Mouse (Mus musculus): ENCODE measurements around the gene Slc22a15. TPM values are rescaled to one million over a fixed set of nuclear protein-coding genes. Genes with fewer than 3 reads are reported as not detected.

Slc22a15 gene
- polyA plus RNA-seq, 1 experiment: 11.6 TPM

GRCm38 (mm10) chr3:101902344-101902743, 21.9 kb downstream of the Slc22a15 start:
- 57% methylated on average over 7 of the region's 7 CpGs for WGBS
- Histone ChIP-seq H3K4me1 (ENCODE audit: control insufficient read depth, insufficient read depth, low read length) (peaks cover 12% of the 10 kb centered on the region), H3K4me3 (replicated peaks; ENCODE audit: extremely low read depth, low read depth, low read length) (no peak overlapping the region)
- TF ChIP-seq CTCF (IDR thresholded peaks at IDR 0.05; ENCODE audit: insufficient read depth, low read length) (no peak), POLR2A (IDR thresholded peaks at IDR 0.05; ENCODE audit: borderline replicate concordance, extremely low read depth, low read depth, low read length) (no peak)
- no peak for DNase-seq

GRCm38 (mm10) chr3:101897377-101897974, 26.8 kb downstream of the Slc22a15 start:
- no peak for DNase-seq
- Histone ChIP-seq H3K4me3 (replicated peaks; ENCODE audit: extremely low read depth, low read depth, low read length) (no peak overlapping the region), H3K4me1 (ENCODE audit: control insufficient read depth, insufficient read depth, low read length) (peaks cover 4% of the 10 kb centered on the region; the same call in 1 of the 2 replicates)
- TF ChIP-seq CTCF (IDR thresholded peaks at IDR 0.05; ENCODE audit: insufficient read depth, low read length) (no peak), POLR2A (IDR thresholded peaks at IDR 0.05; ENCODE audit: borderline replicate concordance, extremely low read depth, low read depth, low read length) (no peak)
- WGBS: 83% methylated on average over 15 of the region's 15 CpGs

DNA sequence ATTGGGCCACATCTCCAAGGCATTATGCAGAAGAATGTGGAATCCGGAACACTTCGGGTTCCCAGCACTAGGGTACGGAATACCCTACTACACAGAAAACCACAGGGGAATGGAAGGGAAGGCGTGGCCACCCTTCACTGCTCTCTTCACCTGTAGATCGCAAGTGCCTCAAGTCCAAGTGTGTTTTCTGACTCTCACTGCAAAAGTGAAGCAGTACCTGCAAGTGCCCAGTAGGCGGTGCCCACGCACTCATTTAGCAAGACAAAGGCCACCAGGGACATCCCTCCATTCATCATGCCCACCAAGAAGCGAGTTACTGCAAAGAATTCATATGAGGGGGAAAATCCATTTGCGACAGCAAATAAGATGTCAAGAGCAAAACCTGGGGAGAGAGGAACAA, 27.4 kb downstream of the Slc22a15 start:
- TF ChIP-seq CTCF (IDR thresholded peaks at IDR 0.05; ENCODE audit: insufficient read depth, low read length) (peak; percentile 99), POLR2A (IDR thresholded peaks at IDR 0.05; ENCODE audit: borderline replicate concordance, extremely low read depth, low read depth, low read length) (no peak)
- H3K4me3 ChIP-seq (replicated peaks; ENCODE audit: extremely low read depth, low read depth, low read length): no peak overlapping the region
- H3K4me1 ChIP-seq (ENCODE audit: control insufficient read depth, insufficient read depth, low read length): peaks cover 4% of the 10 kb centered on the region; the same call in 1 of the 2 replicates
- DNase-seq: peak; percentile 66
- WGBS: 35% methylated on average over 9 of the region's 9 CpGs

- 79% methylated on average over 7 of the region's 7 CpGs for WGBS
- Histone ChIP-seq H3K4me3 (replicated peaks; ENCODE audit: extremely low read depth, low read depth, low read length) (no peak overlapping the region), H3K4me1 (ENCODE audit: control insufficient read depth, insufficient read depth, low read length) (no peaks in the 10 kb centered on the region)
- no peak for DNase-seq
- TF ChIP-seq CTCF (IDR thresholded peaks at IDR 0.05; ENCODE audit: insufficient read depth, low read length) (no peak), POLR2A (IDR thresholded peaks at IDR 0.05; ENCODE audit: borderline replicate concordance, extremely low read depth, low read depth, low read length) (no peak)
Measured at GRCm38 (mm10) chr3:101895376-101895910, 28.8 kb downstream of the Slc22a15 start.

GRCm38 (mm10) chr3:101885591-101885990, 38.7 kb downstream of the Slc22a15 start:
- 55% methylated on average over 3 of the region's 3 CpGs for WGBS
- no peaks in the 10 kb centered on the region; the same call in none of the 2 replicates for H3K4me1 ChIP-seq (ENCODE audit: control insufficient read depth, insufficient read depth, low read length)
- DNase-seq: peak; percentile 25
- TF ChIP-seq POLR2A (IDR thresholded peaks at IDR 0.05; ENCODE audit: borderline replicate concordance, extremely low read depth, low read depth, low read length) (no peak), CTCF (IDR thresholded peaks at IDR 0.05; ENCODE audit: insufficient read depth, low read length) (0 out of 2 replicates have a peak, but pooled peaks have one; percentile 2)
- H3K4me3 ChIP-seq (replicated peaks; ENCODE audit: extremely low read depth, low read depth, low read length): no peak overlapping the region

- DNase-seq: no peak
- no peak overlapping the region for H3K4me3 ChIP-seq (replicated peaks; ENCODE audit: extremely low read depth, low read depth, low read length)
- H3K4me1 ChIP-seq (ENCODE audit: control insufficient read depth, insufficient read depth, low read length): no peaks in the 10 kb centered on the region; the same call in none of the 2 replicates
- 57% methylated on average over 4 of the region's 4 CpGs for WGBS
- TF ChIP-seq POLR2A (IDR thresholded peaks at IDR 0.05; ENCODE audit: borderline replicate concordance, extremely low read depth, low read depth, low read length): no peak
- TF ChIP-seq CTCF (IDR thresholded peaks at IDR 0.05; ENCODE audit: insufficient read depth, low read length): no peak
Measured at GRCm38 (mm10) chr3:101885041-101885440, 39.2 kb downstream of the Slc22a15 start.

DNA sequence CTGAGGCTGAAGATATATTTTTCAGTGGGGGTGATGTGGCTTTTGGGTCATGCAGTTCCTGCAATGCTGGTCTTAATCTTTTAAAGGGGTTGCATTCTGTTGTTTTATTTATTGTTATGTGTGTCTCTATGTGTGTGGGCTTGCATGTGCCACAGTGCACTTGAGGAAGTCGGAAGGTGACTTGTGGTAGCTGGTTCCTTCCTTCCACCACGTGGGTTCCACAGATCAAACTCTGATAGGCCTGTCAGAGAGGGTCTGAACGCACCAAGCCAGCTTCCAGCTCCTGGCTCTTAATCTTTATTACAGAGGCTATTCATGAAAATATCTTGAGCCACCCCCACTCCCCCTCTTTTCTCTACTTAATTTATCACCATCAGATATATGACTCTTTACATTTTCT, 40.4 kb downstream of the Slc22a15 start:
- H3K4me3 ChIP-seq (replicated peaks; ENCODE audit: extremely low read depth, low read depth, low read length): no peak overlapping the region
- TF ChIP-seq POLR2A (IDR thresholded peaks at IDR 0.05; ENCODE audit: borderline replicate concordance, extremely low read depth, low read depth, low read length): no peak
- no peak for TF ChIP-seq CTCF (IDR thresholded peaks at IDR 0.05; ENCODE audit: insufficient read depth, low read length)
- no peak for DNase-seq
- 57% methylated on average over 3 of the region's 3 CpGs for WGBS
- no peaks in the 10 kb centered on the region; the same call in none of the 2 replicates for H3K4me1 ChIP-seq (ENCODE audit: control insufficient read depth, insufficient read depth, low read length)

GRCm38 (mm10) chr3:101881721-101882120, 42.5 kb downstream of the Slc22a15 start:
- no peak for TF ChIP-seq CTCF (IDR thresholded peaks at IDR 0.05; ENCODE audit: insufficient read depth, low read length)
- no peak for TF ChIP-seq POLR2A (IDR thresholded peaks at IDR 0.05; ENCODE audit: borderline replicate concordance, extremely low read depth, low read depth, low read length)
- no peak overlapping the region for H3K4me3 ChIP-seq (replicated peaks; ENCODE audit: extremely low read depth, low read depth, low read length)
- peaks cover under 1% of the 10 kb centered on the region for H3K4me1 ChIP-seq (ENCODE audit: control insufficient read depth, insufficient read depth, low read length)
- WGBS: 30% methylated on average over 9 of the region's 9 CpGs
- DNase-seq: no peak

- 65% methylated on average over 6 of the region's 6 CpGs for WGBS
- no peak overlapping the region for H3K4me3 ChIP-seq (replicated peaks; ENCODE audit: extremely low read depth, low read depth, low read length)
- TF ChIP-seq CTCF (IDR thresholded peaks at IDR 0.05; ENCODE audit: insufficient read depth, low read length) (no peak; the same call in 1 of the 2 replicates), POLR2A (IDR thresholded peaks at IDR 0.05; ENCODE audit: borderline replicate concordance, extremely low read depth, low read depth, low read length) (no peak)
- peaks cover 3% of the 10 kb centered on the region for H3K4me1 ChIP-seq (ENCODE audit: control insufficient read depth, insufficient read depth, low read length)
- DNase-seq: peak; percentile 25
Measured at GRCm38 (mm10) chr3:101880818-101881217, 43.4 kb downstream of the Slc22a15 start.

DNA sequence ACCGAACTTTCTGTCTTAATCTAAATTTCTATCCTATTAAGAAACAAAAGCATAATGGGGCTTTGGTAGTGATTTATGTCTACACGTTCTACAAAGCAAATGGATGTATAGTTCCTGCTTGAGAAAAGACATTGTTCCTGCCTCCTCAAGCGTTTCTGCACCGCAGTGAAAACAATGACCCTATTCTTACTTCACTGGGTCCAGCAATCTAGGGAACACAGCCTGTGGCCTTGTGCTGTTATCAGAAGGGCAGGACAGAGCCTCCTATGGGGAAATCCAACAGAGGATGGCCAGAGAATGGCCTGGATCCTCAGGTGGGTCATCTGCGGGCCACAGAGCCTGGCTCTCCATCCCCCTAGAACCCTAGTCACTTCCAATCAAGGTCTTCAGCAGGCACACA, 46.1 kb downstream of the Slc22a15 start:
- WGBS: 85% methylated on average over 5 of the region's 5 CpGs
- TF ChIP-seq CTCF (IDR thresholded peaks at IDR 0.05; ENCODE audit: insufficient read depth, low read length) (no peak), POLR2A (IDR thresholded peaks at IDR 0.05; ENCODE audit: borderline replicate concordance, extremely low read depth, low read depth, low read length) (no peak)
- H3K4me1 ChIP-seq (ENCODE audit: control insufficient read depth, insufficient read depth, low read length): peaks cover 3% of the 10 kb centered on the region

More for the DNA sequence above, 46.1 kb downstream of the Slc22a15 start:
- DNase-seq: no peak
- no peak overlapping the region for H3K4me3 ChIP-seq (replicated peaks; ENCODE audit: extremely low read depth, low read depth, low read length)
